Mouse (Mus musculus) heart, postnatal 36 days (tissue): ENCODE measurements around the gene F3. TPM values are rescaled to one million over a fixed set of nuclear protein-coding genes. Genes with fewer than 3 reads are reported as not detected.
"Not testable (repeated sequence)": the region's sequence is repeated elsewhere in the genome, so short reads cannot be mapped to it uniquely, and the experiment has no call there.

Experiments used
- DNase-seq, 2 experiments: peaks; one replicate each; pipeline ENCODE4 v3.0.0; 2021 to 2022
- intact Hi-C: fragments of 180-260 bp; cut with DNase I; formaldehyde crosslinking; loops from one replicate; pipeline ENCODE4 v1.15.1; 2025
- total RNA-seq, 2 experiments: library from RNA; stranded (reverse); gene quantifications; 2 replicates each; pipeline ENCODE4 v1.2.3; 2021

F3 gene
- total RNA-seq, 2 experiments from 2014 or later, result 23.7 to 30.5 TPM

DNA sequence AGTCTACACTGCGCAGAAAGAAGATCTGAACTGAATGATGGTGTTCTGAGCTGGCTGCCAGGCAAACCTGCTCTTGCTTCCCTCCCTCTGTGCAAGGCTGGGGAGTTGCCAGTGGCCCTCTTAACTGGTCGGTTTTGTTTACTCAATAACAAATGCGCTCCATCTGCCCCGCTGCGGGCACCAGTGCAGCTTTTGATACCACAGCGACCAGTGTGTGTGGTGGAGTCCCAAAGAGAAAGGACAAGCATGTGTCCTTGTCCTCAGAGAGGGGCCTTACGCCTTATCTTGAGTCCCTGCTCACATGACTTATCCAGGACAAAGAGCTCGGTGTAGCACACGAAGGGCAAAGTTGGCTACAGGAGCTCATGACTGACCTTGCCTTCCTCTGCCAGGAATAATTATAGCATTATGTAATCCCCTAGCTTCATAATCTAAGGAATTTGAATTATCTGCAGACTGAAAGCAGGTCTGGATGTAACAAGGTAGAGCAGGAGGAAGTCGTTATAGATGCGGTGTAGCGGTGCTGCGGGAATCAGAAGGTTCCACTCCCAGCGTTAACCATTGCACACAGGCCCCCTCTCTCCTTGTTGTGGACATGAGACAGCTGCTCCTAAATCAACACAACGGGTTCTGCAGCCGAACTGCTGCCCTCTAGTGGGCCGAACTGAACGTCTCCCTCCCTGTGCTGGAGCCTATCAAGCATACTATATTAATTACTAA lies 12.8 kb downstream of the F3 start:
- peak; percentile 83 to 84 for DNase-seq
- intact Hi-C loops, result loop anchor here (1.0 to 2.0 kb wide), 4 partner anchors 100 to 429 kb away; no protein-coding TSS in a partner anchor

DNA sequence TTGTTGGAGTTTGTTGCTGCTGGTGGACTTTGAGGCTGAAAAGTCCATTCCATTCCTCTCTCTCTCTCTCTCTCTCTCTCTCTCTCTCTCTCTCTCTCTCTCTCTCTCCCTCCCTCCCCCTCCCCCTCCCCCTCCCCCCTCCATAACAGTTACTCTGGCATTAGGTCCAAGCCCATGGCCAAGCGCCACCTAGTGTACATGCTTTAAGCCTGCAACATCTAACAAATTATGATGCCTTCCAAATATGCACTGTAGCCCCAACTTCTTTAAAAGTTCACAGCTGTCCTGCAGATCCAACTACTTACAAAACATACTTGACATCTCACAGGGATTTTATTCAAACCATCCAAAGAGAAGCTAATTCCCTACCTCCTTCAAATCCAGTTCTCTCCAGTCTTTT lies 14.1 kb downstream of the F3 start:
- DNase-seq, result peak in 1 of 2 experiments; percentile 38
- intact Hi-C loops, result loop anchor here (2.0 kb wide), 3 partner anchors 187 to 431 kb away; no protein-coding TSS in a partner anchor

DNA sequence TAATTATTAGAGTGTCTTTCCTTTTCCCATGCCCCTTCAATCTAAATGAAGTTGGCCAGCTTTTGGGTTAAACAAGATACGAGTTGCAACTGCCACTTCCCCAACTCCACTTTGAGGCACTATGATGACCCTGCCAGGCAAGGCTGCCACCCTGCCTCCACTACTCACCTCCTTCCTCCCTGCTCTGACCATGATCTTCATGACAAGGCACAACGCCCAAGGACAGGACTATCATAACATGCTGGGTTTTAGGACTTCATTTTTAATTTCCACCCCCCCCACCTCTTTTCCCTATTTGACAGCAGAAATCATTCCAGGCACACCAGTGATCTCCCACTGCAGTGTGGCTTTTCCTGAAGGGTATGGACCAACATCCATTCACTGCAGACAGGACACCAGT lies 14.6 kb downstream of the F3 start:
- intact Hi-C loops, result loop anchor here (2.0 kb wide), 3 partner anchors 187 to 431 kb away; no protein-coding TSS in a partner anchor

DNA sequence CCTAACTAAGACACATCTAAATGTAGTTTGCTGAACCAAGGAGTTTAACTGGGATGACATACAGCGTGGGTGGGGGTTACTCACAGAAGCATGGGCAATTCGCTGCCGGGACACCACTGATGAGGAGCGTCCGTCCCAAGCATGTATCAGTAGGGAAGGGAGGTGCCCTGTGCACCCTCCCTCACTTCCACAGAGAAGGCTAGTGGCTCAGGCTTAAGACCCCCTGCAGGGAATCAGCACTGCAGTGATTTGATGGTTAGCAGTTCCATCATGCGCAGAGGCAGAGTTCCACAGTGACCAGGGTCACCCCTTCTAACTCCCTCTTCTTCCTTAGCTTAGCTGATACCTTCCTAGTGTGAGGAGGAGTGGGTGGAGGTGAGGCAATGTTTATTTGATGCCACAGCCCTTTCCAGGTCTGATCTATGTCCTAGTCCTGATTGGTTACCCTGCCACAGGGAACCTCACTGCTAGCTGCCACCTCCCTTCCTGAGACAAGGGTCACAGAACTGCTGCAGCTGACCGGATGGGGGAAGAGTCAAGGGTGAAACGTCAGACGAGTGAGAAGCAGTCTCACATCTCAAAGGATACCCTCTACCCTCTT lies 15.5 kb downstream of the F3 start:
- DNase-seq, result no peak
- intact Hi-C loops, result no loop called here

More for the DNA sequence above, 14.6 kb downstream of the F3 start:
- DNase-seq, result no peak

DNA sequence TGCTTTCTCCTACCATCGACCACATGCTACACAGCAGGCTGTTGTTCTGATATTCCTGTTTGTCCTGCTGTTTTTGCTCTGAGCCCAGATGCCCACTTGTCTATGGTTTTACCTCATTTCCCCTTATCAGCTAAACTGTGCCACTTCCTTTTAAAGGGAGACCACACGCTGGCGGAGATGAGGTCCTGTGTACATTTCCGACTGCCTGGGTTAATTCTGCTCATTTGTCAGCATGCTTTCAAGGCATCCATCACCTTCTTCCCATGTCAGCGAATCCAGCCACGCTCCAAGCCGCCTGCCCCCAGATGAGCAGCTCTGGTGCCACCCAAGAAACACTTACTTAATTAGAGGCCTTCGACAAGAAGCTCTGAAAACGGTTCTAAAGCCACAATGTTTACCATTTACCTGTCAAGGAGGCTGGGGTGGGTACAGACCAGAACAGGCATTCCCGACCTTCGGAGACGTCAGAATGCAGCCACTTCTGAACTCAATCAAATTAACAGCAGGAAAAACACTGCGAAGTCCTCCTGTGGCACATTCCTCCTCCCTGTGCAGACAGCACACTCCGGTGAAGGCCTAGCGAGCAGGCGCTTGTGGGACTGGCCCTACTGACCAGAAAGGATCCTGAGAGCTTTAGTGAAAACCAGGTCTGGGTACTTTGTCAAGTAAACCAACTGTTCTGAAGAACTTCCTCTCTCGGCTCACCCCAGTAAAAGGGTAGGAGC lies 16.3 kb downstream of the F3 start:
- intact Hi-C loops, result no loop called here
- DNase-seq, result no peak

DNA sequence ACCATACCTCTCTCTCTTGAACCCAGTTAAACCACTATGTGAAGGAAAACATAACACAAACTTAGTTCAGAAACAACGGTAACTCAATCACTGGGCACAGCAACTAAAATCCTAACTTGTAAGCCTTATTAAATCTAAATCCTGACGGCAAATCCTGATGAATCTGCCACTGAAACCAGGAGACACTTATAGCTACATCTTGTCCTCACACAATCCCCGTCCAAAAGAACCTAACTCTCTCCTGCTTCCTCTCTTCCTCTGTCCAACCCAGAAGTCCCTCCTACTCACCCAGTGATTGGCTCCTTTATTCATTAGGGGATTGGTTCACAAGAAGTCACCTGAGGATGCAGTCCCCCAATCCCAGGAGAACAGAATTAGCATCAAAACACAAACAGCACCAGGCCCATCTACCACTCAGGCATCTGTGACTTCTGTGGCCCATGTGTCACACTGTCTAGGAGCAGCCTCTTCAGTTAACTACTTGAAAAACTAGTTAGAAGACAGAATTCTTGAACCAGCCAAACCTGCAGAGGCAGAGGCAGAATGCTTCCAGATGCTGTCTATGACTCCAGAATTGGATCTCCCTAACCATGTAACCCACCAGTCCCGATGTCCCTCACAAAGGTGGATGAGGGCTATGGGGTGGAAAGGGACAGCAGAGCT lies 18.0 kb downstream of the F3 start:
- intact Hi-C loops, DNase-seq: not testable (repeated sequence)

DNA sequence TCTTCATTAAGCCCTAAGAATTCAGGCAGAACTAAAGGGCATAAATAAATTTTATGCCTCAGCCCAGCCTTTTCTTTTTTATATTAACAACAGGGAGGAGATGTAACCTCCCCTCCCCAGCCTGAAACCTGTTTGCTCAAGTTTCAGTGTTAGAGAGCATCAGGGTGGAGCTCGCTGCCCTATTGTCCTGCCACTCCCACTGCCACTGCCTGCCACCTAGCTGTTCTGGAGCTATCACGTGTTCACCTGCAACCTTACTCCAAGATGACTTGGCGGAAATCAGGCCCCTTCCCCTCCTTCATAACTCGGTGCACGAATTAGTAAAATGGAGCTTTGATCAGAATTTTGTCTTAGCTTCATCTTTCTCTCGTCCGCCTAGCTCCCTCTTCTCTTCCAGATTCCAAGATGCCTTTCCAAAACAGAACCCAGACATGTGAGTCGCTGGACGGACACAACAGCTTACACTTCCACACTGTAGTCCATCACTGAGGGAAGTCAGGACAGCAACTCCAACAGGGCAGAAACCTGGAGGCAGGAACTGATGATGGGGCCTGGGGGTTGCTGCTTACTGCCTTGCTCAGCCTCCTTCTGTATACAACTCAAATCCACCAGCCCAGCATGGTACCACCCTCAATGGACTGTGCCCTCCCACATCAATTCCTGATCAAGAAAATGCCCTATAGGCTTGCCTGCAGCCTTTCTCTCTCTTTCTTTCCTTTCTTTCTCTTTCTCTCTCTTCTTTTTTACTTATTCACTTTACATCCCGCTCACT lies 31.2 kb downstream of the F3 start:
- intact Hi-C loops, DNase-seq: not testable (repeated sequence)

DNA sequence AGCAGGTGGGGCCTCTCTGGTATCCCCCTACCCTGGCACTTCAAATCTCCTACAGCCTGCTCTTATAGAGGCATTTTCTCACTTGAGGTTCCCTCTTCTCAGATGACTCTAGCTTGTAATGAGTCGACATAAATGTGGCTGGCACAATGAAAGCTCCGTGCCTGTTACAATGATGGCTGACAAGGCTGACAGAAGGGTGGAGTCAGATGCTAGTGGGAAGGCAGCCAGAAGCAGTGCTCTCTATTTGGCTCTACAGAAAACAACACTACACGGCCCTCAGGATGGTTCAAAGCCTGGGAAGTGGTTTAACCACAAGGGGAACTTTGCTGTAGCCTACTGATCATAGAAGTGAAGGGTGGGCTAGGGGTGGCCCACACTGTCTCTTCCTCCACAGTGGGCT lies 31.8 kb downstream of the F3 start:
- DNase-seq, result no peak
- intact Hi-C loops, result no loop called here

DNA sequence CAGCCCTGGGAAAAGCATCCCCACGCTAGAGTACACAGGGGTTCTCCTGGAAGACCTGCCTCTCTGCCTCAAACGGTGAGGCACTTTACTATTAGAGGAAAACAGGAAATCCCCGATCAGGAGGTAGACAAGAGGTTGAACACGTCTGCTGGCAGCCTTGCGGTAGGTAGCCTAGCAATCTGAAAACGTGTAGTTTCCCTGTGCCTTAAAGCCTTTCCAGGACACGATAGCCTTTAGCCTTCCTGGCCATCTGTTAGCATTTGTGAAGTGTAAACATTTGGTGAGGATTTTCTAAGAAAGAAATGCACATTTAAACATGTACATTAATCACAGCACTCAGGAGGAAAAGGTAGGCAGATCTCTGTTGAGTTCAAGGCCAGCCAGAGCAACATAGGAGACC lies 35.0 kb downstream of the F3 start:
- intact Hi-C loops, result no loop called here
- no peak for DNase-seq

DNA sequence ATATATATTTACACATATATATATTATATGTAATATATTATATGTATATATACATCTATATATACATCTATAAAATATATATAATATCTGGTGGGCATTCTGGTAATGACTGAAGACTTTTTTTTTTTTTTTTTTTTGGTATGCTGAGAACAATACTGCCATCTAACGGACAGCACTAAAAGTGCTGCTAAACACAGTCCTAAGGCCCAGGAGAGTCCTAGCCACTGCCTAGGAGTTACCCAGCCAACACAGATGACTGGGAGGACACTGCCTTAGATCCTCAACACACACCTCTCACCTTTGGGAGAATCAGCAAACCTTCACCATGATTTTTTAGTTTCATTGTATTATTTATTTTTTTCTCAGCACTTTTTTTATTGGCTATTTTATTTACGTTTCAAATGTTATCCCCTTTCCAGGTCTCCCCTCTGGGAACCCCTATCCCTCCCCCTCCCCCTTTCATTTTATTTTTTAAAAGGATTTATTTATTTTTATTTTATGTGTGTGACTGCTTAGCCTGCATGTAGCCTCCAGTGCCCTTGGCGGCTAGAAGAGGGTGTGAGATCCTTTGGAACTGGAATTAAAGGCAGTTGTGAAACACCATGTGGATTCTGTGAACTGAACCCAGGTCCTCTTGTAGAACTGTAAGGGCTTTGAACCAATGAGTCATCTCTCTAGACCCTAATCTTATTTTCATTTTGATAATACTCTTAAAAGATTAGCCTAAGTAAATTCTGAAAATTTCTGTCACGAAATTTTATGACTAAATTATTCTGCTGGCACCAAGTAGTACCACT lies 38.9 kb downstream of the F3 start:
- no peak for DNase-seq
- intact Hi-C loops, result loop anchor here (1.0 to 10.0 kb wide), 3 partner anchors 127 to 457 kb away; no protein-coding TSS in a partner anchor

DNA sequence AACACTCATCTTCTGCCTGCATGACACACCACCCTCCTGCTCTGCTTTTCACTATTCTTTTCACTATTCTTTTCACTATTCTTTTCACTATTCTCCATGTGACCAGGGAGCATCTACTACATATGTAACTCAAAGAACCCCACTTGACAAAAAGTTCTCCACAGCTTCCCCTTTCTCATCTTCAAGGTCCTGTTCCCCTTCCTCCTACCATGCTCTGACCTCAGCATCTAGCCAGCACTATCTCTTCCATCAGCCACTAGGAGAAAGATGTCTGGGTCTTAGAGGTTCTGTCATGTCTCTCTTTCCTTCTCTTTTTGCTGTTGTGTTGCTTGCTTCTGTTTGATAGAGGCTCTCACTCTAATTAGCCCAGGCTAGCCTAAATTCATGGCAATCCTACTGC lies 42.7 kb downstream of the F3 start:
- intact Hi-C loops, result loop anchor here (10.0 kb wide), 1 partner anchor 461 kb away; no protein-coding TSS in a partner anchor
- no peak for DNase-seq

DNA sequence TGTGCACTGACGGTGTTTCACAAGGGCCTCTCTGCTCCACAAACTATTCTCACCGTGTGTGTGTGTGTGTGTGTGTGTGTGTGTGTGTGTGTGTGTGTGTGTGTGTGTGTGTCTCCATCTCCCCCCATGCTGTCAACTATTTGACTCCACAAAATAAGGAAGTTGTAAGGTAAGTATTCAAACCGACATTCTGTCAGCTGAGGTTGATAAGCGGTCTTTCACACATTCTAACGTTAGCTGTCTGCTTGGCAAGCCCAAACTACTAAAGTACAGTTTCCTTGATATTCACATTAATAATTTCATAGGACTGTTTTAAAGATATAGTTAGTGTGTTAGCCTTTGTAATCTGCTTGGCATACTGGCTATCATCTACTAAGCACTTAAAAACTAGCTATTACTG lies 43.5 kb downstream of the F3 start:
- no peak for DNase-seq
- intact Hi-C loops, result loop anchor here (10.0 kb wide), 1 partner anchor 462 kb away; no protein-coding TSS in a partner anchor

DNA sequence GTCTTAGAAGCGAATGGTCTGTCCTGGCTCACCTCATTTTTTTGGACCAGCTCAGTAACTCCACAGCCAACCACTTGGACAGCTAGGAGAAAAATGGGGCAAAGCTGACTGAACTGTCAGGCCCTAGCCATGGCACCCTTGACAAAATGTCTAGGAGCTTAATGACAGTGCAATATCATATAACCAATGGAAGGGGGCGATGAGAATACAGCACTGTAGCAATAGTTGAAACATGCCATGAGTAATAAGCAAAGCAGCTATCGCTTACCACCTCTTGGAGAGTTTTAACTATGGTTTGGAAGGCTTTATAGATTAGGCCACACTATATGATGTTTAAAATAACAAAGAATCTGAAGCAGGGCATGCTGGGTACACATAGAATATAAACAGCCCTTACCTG lies 45.4 kb downstream of the F3 start:
- intact Hi-C loops, result loop anchor here (10.0 kb wide), 1 partner anchor 464 kb away; no protein-coding TSS in a partner anchor
- DNase-seq, result no peak

DNA sequence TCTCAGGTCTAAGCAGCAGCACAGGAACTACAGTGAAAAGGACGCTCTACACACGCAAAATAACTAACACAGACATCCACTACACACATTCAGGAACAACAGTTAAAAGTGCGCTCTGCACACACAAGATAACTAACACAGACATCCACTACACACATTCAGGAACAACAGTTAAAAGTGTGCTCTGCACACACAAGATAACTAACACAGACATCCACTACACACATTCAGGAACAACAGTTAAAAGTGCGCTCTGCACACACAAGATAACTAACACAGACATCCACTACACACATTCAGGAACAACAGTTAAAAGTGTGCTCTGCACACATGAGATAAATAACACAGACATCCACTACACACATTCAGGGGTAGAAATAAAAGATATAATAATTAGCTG lies 50.0 kb downstream of the F3 start:
- DNase-seq, intact Hi-C loops: not testable (repeated sequence)

DNA sequence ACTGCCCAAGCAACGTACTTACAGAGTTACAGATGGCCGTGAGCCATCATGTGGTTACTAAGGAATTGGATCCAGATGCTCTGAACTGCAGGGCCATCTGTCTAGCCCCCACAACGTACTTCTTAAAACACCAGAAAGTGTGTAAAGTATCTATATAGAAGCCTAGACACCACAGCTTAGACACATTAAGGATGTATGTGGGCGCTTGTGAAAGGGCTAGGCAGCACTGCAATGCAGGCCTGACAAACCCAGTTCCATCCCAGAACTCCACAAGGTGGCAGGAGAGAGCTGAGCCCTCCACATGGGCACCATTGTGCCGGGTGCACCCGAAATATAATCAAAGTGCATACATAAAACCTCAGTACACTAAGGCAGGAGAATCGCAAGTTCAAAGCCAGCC lies 54.6 kb downstream of the F3 start:
- intact Hi-C loops, result loop anchor here (5.0 kb wide), 1 partner anchor 364 kb away; no protein-coding TSS in a partner anchor

DNA sequence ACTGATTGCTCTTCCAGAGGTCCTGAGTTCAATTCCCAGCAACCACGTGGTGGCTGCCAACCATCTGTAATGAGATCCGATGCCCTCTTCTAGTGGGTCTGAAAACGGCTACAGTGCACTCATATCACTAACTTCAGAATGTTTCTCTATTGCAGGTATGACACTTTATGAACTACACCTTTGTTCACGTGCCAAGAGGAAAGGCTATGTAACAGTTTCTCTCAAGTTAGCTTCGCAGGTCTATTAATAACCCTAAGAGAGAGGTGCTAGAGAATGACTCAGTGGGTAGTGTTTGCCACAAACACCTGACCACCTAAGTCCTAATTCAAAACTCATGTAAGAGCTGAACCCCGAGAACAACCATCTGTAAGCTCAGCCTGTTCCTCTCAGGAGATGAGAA lies 59.7 kb downstream of the F3 start:
- DNase-seq, result no peak
- intact Hi-C loops, result no loop called here

More for the DNA sequence above, 54.6 kb downstream of the F3 start:
- peak; percentile 40 to 52 for DNase-seq
